Mouse (Mus musculus) stomach, postnatal 0 days (tissue): Measurements from ENCODE around the gene Ankrd11. TPM values are rescaled to one million over a fixed set of nuclear protein-coding genes. Genes with fewer than 3 reads are reported as not detected.

Experiments used
- ATAC-seq: fragments of 200-750 bp; cut with Nextera tagmentation; 2 replicates; pipeline ENCODE4 v1.8.0; 2017; ENCODE audit not compliant: low FRiP score, low TSS enrichment
- DNase-seq: peaks from one replicate; pipeline ENCODE4 v3.0.0-alpha.2; 2016; ENCODE audit warnings: low spot score
- H3K27ac ChIP-seq: fragments of 300-500 bp; sonication (generic); replicated peaks from 2 replicates; pipeline ENCODE4 v1.5.1; 2014; ENCODE audit warnings: mild to moderate bottlenecking, control low read depth
- H3K27me3 ChIP-seq: fragments of 300-500 bp; sonication (generic); 2 replicates; pipeline ENCODE4 v1.6.1; 2014; ENCODE audit warnings: low read length; ENCODE audit not compliant: control insufficient read depth, insufficient read depth
- H3K36me3 ChIP-seq: fragments of 300-500 bp; sonication (generic); 2 replicates; pipeline ENCODE4 v1.6.1; 2014; ENCODE audit warnings: low read length, mixed read lengths; ENCODE audit not compliant: control insufficient read depth, insufficient read depth
- H3K4me1 ChIP-seq: fragments of 300-500 bp; sonication (generic); replicated peaks from 2 replicates; pipeline ENCODE4 v1.6.1; 2014; ENCODE audit warnings: antibody characterized with exemption; ENCODE audit not compliant: control insufficient read depth, insufficient read depth
- H3K4me2 ChIP-seq: fragments of 300-500 bp; sonication (generic); replicated peaks from 2 replicates; pipeline ENCODE4 v1.6.1; 2014; ENCODE audit warnings: low read depth, mild to moderate bottlenecking, control low read depth, moderate library complexity
- H3K4me3 ChIP-seq: fragments of 300-500 bp; sonication (generic); 2 replicates; pipeline ENCODE4 v1.5.1; 2014; ENCODE audit warnings: low read depth, low read length, control low read depth
- H3K9ac ChIP-seq: fragments of 300-500 bp; sonication (generic); 2 replicates; pipeline ENCODE4 v1.6.1; 2014; ENCODE audit warnings: mild to moderate bottlenecking, low read length, control low read depth, mixed read lengths
- H3K9me3 ChIP-seq: fragments of 300-500 bp; sonication (generic); 2 replicates; pipeline ENCODE4 v1.6.1; 2016; ENCODE audit warnings: low read length; ENCODE audit not compliant: control insufficient read depth
- CTCF ChIP-seq: IDR thresholded peaks from 2 replicates; pipeline ENCODE4 v1.5.1; 2016; ENCODE audit warnings: antibody characterized with exemption, low read depth, mild to moderate bottlenecking, moderate library complexity
- EP300 ChIP-seq: optimal IDR thresholded peaks from 2 replicates; pipeline ENCODE3; 2016; ENCODE audit warnings: antibody characterized with exemption
- WGBS: fragments of 180-500 bp; shearing (Covaris S2); extraction: QIAGEN DNeasy Blood & Tissue Kit; methylation state at CpG from one replicate; pipeline ENCODE4 v1.1.7; 2014; 5-methylcytosine and 5-hydroxymethylcytosine counted together
- polyA plus RNA-seq: library from polyadenylated mRNA; unstranded; fragments of >200 nt; fragmentation: Nextera tagmentation; extraction: Ambion mirVana; gene quantifications from 2 replicates; pipeline ENCODE4 v1.2.1, GENCODE M21; 2015

Ankrd11 gene
- polyA plus RNA-seq, 1 experiment from 2014 or later = 35.0 TPM

- DNase-seq (no peak), ATAC-seq (no peak)
- Histone ChIP-seq H3K36me3 (no peaks in the 10 kb centered on the region), H3K4me2 (peak overlapping the region; percentile 58), H3K9me3 (no peaks in the 10 kb centered on the region), H3K27me3 (no peaks in the 10 kb centered on the region), H3K4me1 (peaks cover 3% of the 10 kb centered on the region; the same call in 1 of the 2 replicates), H3K27ac (peak overlapping the region; percentile 99), H3K9ac (peak overlapping the region; percentile 95), H3K4me3 (peak overlapping the region; percentile 100)
- WGBS = 12% methylated on average over 22 of the region's 22 CpGs
- TF ChIP-seq EP300 = no peak
- no peak for TF ChIP-seq CTCF
Observed at GRCm38 (mm10) chr8:123042974-123043625, 1.0 kb upstream of the Ankrd11 start.

GRCm38 (mm10) chr8:123041774-123042105 lies 337 bp downstream of the Ankrd11 start:
- Histone ChIP-seq H3K9me3 (no peaks in the 10 kb centered on the region), H3K9ac (peak overlapping the region; percentile 100), H3K27ac (peak overlapping the region; percentile 98), H3K4me1 (peaks cover 3% of the 10 kb centered on the region; the same call in 1 of the 2 replicates), H3K4me3 (peak overlapping the region; percentile 100), H3K36me3 (no peaks in the 10 kb centered on the region), H3K4me2 (peak overlapping the region; percentile 62), H3K27me3 (no peaks in the 10 kb centered on the region)
- no peak; the same call in 1 of the 2 replicates for ATAC-seq
- no peak for TF ChIP-seq CTCF
- no peak for TF ChIP-seq EP300
- 0% methylated on average over 51 of the region's 60 CpGs for WGBS
- no peak for DNase-seq

- Histone ChIP-seq H3K4me2 (peak overlapping the region; percentile 62), H3K4me1 (peaks cover 5% of the 10 kb centered on the region; the same call in 1 of the 2 replicates), H3K4me3 (peak overlapping the region; percentile 100), H3K27me3 (no peaks in the 10 kb centered on the region), H3K9me3 (no peaks in the 10 kb centered on the region), H3K36me3 (no peaks in the 10 kb centered on the region), H3K27ac (peak overlapping the region; percentile 98), H3K9ac (peak overlapping the region; percentile 100)
- 1% methylated on average over 57 of the region's 71 CpGs for WGBS
- peak; percentile 75 for DNase-seq
- ATAC-seq = no peak
- TF ChIP-seq CTCF = no peak; the same call in 1 of the 2 replicates
- no peak for TF ChIP-seq EP300
Observed at GRCm38 (mm10) chr8:123041008-123041773, 886 bp downstream of the Ankrd11 start.

- ATAC-seq = no peak
Observed at GRCm38 (mm10) chr8:123040110-123040650, 1.9 kb downstream of the Ankrd11 start.

GRCm38 (mm10) chr8:123039376-123040109 lies 2.5 kb downstream of the Ankrd11 start:
- TF ChIP-seq CTCF = no peak
- TF ChIP-seq EP300 = no peak
- WGBS = 69% methylated on average over 11 of the region's 11 CpGs
- Histone ChIP-seq H3K4me3 (no peak overlapping the region), H3K4me1 (peaks cover 8% of the 10 kb centered on the region; the same call in 1 of the 2 replicates), H3K27me3 (no peaks in the 10 kb centered on the region), H3K4me2 (peak overlapping the region; percentile 62), H3K9me3 (no peaks in the 10 kb centered on the region), H3K27ac (0 out of 2 replicates have a peak overlapping the region, but pooled peaks have one; percentile 24), H3K36me3 (no peaks in the 10 kb centered on the region), H3K9ac (no peak overlapping the region)
- ATAC-seq (no peak), DNase-seq (no peak)

More at GRCm38 (mm10) chr8:123040110-123040650, 1.9 kb downstream of the Ankrd11 start:
- Histone ChIP-seq H3K9ac (peak overlapping the region; percentile 100; the same call in 1 of the 2 replicates), H3K4me1 (peaks cover 8% of the 10 kb centered on the region; the same call in 1 of the 2 replicates), H3K9me3 (no peaks in the 10 kb centered on the region), H3K27ac (peak overlapping the region; percentile 40), H3K36me3 (no peaks in the 10 kb centered on the region), H3K27me3 (no peaks in the 10 kb centered on the region), H3K4me3 (peak overlapping the region; percentile 100), H3K4me2 (peak overlapping the region; percentile 62)
- TF ChIP-seq EP300 (no peak), CTCF (no peak)
- WGBS = 13% methylated on average over 4 of the region's 4 CpGs
- no peak for DNase-seq
